Mouse (Mus musculus) liver, postnatal 0 days (tissue): ENCODE measurements around the gene Slc7a1.

ENCODE experiments used
- CTCF ChIP-seq: sonication (generic); IDR thresholded peaks from 2 replicates; pipeline ENCODE4 v1.5.1; 2016; ENCODE audit warnings: antibody characterized with exemption, low read depth
- EP300 ChIP-seq: IDR thresholded peaks from 2 replicates; pipeline ENCODE4 v1.6.1; 2016; ENCODE audit warnings: antibody characterized with exemption, low read depth, mild to moderate bottlenecking

DNA sequence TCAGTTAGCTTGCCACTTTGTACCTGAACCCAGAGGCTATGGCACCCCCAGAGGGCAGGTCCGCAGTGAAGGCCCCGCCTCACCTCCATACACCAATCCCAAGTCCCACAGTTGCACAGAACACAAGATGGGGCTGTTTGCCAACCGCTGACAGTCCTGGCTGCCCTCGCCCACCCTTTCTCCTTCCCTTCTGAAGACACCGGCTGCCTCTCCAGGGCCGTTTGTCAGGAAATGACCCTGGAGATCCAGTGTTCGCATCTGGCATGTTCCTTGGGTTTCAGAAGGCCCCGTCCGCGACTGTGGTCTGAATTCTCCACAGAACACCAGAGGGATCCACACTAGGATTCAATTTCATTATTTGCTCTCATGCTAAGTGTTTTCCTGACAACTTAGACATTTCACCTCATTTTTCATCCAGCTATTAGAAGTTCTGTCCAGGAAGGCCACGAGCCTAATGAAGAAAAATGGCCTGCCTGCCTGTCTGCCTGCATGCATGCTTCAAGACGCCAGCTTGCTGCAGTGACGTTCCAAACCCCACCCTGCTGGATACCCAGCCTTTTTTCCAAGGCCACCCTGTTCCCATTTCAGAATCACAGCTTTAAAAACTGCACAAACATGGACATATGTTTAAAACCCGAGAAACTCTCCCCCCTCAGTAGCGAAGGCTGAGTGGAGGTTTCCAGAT is 50.2 kb downstream of the Slc7a1 start:
- TF ChIP-seq CTCF, result 0 out of 2 replicates have a peak, but pooled peaks have one; percentile 15
- TF ChIP-seq EP300, result no peak
